Mouse (Mus musculus): ENCODE measurements around the gene Pirb.

Pirb gene

DNA sequence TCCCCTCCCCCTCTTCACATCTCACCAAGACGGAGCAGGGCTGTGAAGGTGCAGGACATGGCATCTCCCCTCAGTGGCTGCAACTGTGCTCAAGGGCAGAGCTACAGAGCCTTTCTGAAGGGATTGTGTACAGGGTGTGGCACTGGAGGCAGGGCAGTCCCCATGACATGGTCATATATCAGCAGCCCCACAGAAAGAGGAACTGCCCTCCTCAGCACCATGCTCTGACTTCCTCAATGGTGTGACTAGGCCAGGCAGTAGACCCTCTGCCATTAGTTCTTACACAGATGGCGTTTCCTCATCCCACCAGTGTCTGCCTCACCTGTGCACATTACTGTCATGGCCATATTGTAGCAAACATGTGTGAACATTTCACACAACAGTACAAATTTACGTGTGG, at the start of gene Pirb:
Gene Pirb, minus strand, starts transcription at position 124 of the 400 bp plus-strand sequence.
- in situ Hi-C loops (cut with MboI, MseI): loop anchor here (25.0 kb wide), 1 partner anchor 417 kb away; the partner anchor contains the start of gene Leng8

DNA sequence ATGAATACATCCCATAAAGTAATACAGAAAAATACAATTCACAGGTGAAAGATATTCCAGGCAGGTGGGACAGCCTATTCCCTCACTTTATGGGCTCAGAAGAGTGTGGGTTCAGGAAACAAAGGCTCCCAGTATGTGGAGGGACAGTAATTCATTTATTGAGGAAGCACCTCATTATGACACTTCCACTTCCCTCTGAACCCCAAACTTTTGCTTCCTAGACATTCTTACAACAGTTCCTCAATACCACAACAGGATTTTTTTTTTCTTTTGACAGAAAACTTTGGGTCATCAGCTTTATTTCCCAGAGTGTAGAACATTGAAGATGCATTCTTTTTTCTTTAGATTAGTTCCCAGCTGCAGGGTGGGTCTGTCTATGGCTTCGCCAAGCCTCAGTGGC, 12.5 kb upstream of the Pirb start:
- in situ Hi-C loops (cut with MboI, MseI): loop anchor here (25.0 kb wide), 1 partner anchor 245 kb away; no protein-coding TSS in a partner anchor

DNA sequence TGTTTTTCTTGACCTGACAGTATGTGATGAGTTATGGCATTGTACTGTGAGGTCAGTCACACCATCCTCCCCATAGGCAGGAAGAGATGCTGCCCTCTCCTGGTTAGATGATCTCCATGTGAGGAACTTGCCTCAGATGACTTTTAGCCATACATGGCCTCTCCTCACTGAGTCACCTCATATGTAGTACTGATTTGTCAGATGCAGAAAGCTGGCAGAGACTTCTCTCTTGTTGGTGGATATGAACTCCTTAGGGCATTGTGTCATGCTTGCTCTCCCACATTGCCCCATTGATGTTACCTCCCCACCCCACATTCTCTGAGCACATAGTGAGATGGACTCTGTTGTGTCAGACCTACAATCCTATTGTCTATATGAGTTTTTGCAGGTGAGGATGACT, 5.3 kb upstream of the Pirb start:
- in situ Hi-C loops (cut with MboI, MseI): loop anchor here (5.0 to 25.0 kb wide), 2 partner anchors 107 to 238 kb away; no protein-coding TSS in a partner anchor

DNA sequence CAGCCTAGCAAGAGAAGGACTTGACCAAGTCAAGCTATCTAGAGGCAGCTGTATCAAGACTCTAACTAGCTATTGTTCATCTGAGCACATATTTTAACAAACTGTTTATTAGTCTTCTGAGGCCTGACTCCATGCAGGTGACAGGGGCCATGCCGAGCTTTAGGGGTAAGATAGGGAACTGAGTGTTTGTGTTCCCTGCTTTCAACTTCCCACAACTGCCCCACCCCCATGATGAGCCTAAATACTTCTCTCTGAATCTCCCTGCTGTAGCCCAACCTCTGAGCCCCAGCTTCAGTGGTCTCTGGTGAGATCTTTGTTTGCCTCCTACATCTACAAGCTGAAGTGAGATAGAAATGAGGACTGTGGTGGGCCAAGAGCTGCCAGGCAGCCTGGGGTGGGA, 4.9 kb downstream of the Pirb start:
- in situ Hi-C loops (cut with MboI, MseI): loop anchor here (25.0 kb wide), 1 partner anchor 422 kb away; the partner anchor contains the start of gene Leng8

DNA sequence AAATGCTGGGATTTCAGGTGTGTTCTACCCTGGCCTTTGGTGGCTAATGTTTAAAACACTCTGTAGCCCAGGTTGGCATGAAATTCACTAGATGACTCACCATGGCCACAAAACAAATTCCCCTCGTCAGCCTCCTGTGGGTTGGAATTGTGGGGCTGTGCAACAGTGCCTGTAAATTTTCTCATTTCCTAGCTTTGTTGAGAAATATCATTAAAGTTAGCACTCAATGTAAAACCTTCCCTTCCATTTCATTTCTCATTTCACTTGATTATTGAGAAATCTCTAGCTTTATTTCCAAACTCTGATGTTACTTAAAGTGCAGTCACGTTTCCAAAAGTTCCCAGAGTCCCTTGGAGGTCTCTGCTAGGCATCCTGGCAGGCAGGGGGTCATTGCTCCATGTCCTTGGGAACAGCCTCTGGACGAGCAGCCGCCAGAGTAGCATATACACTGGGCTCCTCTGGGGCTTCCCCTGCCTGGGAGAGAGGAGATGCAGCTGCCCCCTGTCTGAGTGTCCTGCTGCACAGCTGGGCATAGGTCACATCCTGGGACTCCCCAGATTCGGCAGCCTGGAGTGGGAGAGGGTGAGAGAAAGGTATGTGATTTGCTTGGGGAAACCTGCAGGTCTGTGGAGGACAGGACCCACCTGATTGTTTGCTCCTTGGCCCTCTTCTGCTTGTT, 7.8 kb downstream of the Pirb start:
- in situ Hi-C loops (cut with MboI, MseI): loop anchor here (25.0 kb wide), 1 partner anchor 425 kb away; the partner anchor contains the start of gene Leng8

DNA sequence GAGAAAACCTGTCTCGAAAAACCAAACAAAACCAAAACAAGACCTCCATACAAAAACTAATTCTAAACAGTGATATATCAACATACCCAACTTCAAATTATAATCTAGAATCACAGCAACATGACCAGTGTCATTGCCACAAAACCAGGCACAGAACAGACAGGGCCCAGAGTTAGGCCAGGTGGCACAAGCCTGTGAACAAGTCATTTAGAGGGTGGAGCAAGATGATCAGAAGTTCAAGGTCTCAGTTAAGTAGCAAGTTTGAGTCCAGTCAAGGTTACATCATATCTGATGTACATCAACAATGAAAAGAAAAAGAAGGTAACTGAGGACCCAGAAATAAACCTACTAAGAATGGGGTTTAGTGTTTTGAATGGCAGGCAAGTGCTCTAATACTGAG, 11.2 kb downstream of the Pirb start:
- in situ Hi-C loops (cut with MboI, MseI): loop anchor here (25.0 kb wide), 1 partner anchor 428 kb away; the partner anchor contains the start of gene Leng8

DNA sequence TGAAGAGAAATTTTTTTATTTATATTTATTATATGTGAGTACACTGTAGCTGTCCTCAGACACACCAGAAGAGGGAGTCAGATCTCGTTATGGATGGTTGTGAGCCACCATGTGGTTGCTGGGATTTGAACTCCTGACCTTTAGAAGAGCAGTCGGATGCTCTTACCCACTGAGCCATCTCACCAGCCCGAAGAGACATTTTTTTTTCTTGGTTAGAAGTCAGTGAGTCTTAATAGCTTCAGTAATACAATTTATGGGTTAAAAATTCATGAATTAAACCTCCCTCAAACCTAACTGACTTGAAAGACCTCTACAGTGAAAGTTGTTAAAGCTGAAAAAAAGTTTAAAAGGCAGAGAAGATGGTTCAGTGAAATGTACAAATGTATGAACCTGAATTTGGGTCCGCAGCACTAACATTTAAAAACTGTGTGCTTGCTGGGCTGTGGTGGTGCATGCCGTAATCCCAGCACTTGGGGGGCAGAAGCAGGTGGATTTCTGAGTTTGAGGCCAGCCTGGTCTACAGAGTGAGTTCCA, 11.7 kb downstream of the Pirb start:
- in situ Hi-C loops (cut with MboI, MseI): loop anchor here (25.0 kb wide), 1 partner anchor 429 kb away; the partner anchor contains the start of gene Leng8

DNA sequence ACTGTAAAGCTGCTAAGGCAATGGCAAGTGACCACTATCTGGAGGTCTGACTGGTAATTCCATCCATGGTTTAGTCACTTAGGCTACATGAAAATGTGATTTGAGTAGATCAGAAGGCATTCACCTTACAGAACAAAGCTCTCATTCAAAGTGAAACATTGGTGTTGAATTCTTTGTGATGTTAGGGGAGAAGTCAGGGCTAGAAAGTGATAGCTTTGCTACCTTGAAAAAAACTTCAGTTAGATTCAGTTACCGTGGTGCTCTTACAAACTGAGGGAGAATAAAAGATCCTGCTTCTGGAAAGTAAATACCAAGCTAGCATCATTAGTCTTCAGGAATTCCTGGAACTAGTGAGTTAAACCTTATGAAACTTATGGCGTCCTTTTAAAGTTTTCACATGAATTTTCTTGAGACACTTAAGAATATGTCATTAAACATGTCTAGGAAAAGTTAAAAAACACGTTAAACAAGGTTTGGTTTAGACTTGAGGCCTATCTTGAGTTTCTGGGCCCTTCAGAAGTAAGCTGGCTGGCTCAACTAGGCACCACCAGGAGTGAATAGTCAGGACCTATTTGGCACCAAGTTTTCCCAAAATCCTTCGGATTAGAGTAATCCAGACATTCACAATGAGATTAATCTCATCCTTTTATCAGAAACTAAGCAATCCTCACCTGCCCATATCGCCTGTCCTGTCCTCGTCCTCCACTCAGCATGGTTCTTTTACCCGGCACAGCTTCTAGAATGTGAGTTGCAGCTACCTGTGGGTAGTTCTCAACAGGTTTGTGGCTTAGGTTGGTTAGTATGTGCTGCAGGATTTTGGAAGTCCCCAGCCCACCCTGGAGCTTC, 12.4 kb downstream of the Pirb start:
- in situ Hi-C loops (cut with MboI, MseI): loop anchor here (25.0 kb wide), 1 partner anchor 430 kb away; the partner anchor contains the start of gene Leng8

DNA sequence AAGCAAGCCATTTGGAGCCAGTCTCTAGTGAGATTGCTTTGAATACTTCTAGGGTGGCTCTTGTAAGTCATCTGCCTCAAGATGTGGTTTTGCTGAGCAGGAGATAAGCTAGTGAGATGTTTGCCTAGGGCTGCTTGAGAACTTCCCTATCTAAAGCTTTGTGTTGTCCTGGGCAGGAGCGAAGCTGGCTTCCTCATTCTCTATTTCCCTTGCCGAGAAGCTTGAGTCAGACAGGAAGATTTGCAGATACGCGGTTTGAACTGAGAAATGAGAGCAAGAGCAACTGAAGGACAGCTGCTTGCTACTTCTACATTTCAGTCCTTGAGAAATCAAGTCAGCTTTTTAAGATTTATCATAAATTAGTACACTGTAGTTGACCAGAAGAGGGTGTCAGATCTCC, 13.2 kb downstream of the Pirb start:
- in situ Hi-C loops (cut with MboI, MseI): loop anchor here (25.0 kb wide), 1 partner anchor 430 kb away; the partner anchor contains the start of gene Leng8

DNA sequence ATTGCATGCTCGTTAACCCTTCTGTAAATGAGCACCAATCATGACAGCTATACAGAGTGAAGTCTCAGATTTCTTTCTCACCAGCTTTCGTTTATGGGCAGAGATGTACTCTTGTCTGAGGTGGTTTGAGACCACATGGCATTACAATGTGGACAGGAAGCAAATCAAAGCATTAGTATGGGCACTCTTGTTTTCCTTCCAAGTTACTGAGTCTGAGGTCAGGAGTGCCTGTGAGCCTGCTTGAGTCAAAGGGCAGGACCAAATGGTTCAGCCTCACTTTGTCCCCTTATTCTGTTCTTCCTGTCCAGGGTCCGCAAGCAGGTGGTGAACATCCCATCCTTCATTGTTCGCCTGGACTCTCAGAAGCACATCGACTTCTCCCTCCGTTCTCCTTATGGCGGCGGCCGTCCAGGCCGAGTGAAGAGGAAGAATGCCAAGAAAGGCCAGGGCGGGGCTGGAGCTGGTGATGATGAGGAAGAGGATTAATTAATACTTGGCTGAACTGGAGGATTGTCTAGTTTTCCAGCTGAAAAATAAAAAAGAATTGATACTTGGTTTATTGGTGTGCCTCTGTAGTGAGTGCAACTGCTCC, 13.8 kb downstream of the Pirb start:
- in situ Hi-C loops (cut with MboI, MseI): loop anchor here (25.0 kb wide), 1 partner anchor 431 kb away; the partner anchor contains the start of gene Leng8

DNA sequence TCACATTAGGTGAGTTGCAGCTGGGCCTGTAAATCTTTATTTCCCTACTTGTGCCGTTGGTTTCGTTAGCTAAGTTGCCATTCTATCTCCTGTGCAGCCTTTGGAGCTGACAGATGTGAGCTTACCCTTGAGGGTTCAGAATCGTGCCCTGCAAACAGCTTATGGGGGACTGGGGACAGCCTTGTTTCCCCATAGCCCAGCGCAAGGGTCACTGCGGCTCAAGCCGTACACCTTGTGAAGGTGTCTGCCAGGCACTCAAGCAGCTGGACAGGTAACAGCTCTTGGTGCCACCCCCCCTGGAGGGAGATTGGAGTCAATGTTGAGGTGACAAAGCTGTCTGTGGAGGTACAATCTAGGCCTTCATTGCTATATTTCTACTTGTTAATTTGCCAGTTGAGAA, 14.3 kb downstream of the Pirb start:
- in situ Hi-C loops (cut with MboI, MseI): loop anchor here (25.0 kb wide), 1 partner anchor 431 kb away; the partner anchor contains the start of gene Leng8

DNA sequence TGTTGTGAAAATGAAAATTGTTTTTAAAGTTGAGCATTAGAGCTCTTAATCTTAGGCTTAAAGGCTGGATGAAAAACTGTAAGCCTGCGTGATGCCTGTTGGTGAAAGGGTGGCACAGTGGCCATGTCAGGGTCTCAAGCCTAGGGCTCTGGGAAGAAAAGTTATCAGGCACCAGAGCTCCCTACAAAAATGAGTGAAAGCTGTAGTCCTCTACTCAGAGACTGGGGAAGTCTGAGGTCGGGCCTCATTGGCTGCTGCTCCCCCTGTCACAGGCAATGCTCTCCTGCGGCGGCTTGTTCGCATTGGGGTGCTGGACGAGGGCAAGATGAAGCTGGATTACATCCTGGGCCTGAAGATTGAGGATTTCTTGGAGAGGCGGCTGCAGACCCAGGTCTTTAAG, 14.7 kb downstream of the Pirb start:
- in situ Hi-C loops (cut with MboI, MseI): loop anchor here (25.0 kb wide), 1 partner anchor 432 kb away; the partner anchor contains the start of gene Leng8

DNA sequence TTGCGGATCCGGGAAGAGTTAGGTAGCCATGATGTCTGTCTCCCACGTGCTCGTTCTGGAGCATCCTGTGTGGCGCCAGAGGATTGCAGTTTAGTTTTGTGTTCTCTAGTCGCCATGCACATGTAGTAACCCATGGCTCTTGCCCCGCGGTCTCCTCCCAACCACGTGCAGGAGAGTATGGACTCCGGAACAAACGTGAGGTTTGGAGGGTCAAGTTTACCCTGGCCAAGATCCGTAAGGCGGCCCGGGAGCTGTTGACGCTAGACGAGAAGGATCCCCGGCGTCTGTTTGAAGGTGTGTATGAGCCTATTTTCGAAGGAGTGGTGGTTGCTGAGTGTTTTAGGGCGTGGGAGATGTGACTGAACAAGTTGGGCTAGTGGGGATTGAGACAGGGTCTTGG, 15.7 kb downstream of the Pirb start:
- in situ Hi-C loops (cut with MboI, MseI): loop anchor here (25.0 kb wide), 1 partner anchor 433 kb away; the partner anchor contains the start of gene Leng8

DNA sequence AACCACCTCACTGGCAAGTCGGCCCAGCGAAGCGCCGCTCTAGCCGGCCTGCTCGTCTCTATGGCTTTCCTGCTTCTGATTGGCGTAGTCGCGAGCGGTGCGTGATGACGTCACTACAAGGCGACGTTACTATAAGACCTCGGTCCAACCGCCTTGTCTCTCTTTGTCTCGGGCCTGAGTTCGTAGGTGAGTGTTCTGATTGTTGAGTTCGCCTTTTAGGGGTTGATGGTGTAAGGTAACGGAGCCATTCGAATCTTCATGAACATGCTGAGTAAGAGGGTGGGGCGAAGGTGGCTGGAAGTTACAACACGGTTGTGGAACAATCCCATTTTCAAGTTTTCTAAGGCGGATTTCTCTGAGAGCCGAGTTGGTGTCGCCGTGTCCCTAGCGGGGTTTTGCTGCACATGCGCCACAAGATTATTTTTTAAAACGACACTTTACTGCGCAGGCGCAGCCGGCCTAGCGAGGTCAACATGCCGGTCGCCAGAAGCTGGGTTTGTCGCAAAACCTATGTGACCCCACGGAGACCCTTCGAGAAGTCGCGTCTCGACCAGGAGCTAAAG, 16.2 kb downstream of the Pirb start, which contains the start of gene Rps9:
Gene Rps9, plus strand, starts transcription at position 115 of the 563 bp plus-strand sequence.
- in situ Hi-C loops (cut with MboI, MseI): loop anchor here (25.0 kb wide), 1 partner anchor 433 kb away; the partner anchor contains the start of gene Leng8

DNA sequence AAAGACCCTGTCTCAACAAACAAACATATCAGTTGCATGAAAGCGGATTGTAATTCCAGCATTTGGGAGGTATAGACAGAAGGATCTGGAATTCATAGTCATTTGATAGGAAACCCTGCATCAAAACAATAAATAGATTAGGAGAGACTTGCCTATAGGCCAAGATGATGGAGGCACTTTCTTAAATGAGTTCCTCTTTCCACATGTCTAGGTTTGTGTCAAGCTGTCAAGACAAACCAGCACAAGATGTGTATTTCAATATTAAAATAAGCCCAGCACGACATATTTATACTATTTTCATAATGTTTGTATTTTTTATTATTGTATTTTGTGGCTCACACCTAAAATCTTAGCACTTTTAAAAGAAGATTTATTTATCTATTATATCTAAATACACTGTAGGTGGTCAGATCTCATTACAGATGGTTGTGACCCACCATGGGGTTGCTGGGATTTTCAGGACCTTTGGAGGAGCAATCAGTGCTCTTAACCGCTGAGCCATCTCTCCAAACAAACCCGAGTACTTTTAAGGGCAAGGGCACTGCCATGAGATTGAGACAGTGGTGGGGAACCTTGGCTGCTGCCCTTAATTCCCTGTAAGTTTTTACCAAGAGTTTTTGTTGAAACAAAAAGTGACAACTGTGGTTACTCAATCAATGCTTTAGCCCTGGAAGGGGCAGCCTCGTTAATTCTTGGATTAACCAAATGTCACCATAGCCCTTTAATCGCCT, 16.9 kb downstream of the Pirb start:
- in situ Hi-C loops (cut with MboI, MseI): loop anchor here (25.0 kb wide), 1 partner anchor 434 kb away; the partner anchor contains the start of gene Leng8

DNA sequence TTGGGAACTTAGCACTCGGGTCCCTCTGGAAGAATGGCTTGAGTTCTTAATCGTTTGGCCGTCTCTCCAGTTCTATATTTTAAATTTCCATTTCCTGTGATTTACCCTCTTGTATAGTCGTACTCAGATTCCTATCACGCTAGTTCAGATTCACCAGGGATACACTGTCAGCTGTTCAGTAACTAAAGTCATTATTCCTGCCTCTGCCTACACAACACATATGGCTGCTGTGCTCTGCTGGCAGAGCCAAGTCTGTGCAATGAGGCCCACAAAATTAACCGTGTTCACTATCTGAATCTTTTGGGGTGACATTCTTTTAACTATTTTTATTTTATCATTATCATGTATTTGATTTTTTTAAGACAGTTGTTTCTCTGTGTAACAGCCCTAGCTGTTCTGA, 21.7 kb downstream of the Pirb start:
- in situ Hi-C loops (cut with MboI, MseI): loop anchor here (5.0 to 25.0 kb wide), 2 partner anchors 46 to 1364 kb away; partner anchors contain the start of genes U2af2 and Zfp580

DNA sequence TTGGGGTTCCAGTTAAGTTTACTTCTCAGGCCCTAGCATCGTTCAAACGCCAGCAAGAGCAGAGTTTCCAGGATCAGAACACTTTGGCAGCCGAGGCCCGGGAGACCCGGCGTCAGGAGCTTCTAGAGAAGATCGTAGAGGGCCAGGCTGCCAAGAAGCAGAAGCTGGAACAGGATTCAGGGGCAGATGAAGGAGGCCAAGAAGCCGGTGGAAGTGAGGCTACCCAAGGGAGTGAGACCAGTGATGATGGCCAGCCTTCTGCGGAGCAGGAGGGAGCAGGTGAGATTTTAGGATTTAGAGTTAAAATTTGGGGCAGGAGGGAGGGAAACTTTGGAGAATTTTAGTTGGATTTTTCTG, 25.3 kb downstream of the Pirb start:
- in situ Hi-C loops (cut with MboI, MseI): loop anchor here (5.0 to 25.0 kb wide), 2 partner anchors 43 to 1367 kb away; partner anchors contain the start of genes U2af2 and Zfp580

DNA sequence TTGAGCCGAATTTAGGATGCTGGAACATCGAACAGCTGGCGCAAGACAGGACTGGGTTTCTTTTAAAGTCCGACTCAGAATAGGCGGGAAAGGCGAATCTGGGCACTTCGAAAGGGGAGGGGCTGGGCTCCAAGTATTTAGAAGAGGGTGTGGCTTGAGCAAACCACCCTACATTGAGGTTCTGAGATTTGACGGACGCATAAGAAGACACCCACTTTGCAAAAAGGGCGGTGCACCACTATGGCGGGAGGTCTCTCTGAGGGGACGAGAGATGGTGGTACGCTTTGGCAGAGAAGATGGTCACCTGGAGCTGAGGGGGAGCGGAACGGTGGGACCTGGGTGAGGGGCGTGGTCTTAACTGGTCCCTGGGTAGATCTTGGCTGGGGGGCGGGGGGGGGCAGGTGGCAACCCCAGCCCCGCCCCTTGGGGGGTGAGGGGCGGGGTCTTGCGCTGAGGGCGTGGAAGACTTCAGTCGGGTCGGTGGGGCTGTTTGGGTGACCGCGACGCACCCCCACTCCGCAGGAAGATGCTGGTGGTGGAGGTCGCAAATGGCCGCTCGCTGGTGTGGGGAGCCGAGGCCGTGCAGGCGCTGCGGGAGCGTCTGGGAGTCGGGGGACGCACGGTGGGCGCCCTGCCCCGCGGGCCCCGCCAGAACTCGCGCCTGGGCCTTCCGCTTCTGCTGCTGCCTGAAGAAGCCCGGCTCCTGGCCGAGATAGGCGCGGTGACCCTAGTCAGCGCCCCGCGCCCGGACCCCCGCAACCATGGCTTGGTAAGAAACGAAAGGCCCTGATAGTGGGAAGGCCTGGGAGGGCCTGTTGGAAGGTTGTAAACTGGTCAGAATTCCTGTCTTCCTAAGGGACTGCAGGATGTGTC, 25.9 kb downstream of the Pirb start:
- in situ Hi-C loops (cut with MboI, MseI): loop anchor here (25.0 kb wide), 1 partner anchor 1368 kb away; the partner anchor contains the start of genes U2af2 and Zfp580

DNA sequence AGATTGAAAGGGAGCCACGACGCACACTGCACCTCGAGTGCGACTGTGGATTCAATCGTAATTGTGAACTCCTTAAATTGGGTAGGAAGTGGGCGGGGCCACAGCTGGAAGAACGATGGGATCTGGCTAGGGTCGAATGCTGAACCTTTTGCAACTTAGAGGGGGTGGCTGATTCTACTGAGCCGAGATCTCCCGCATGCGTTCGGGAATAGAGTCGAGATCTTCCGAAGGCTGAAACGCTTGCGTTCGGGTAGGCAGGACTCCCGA, 26.4 kb downstream of the Pirb start:
- in situ Hi-C loops (cut with MboI, MseI): loop anchor here (25.0 kb wide), 1 partner anchor 1369 kb away; the partner anchor contains the start of genes U2af2 and Zfp580

All from T-helper 2 cell (primary cell).